ENCODE assay signal across 9 mouse cellular contexts in genomic region chr4:139309651-139310050, GRCm38 (mm10). TPM values are rescaled to one million over a fixed set of nuclear protein-coding genes. Genes with fewer than 3 reads are reported as not detected.
DNase-seq lines count a peak whose midpoint lies in the region; ATAC-seq and TF ChIP-seq lines count a peak whose summit lies in the region.
"Had no signal": no experiment of that assay in that cellular context is flagged by ENCODE, and none has a peak within 500 bp of the region (broad histone marks: within the 10 kb centered on the region; RNA-seq: fewer than 3 reads in every experiment).

No protein-coding gene starts in this region.

- peak overlapping the region; percentile 92 for H3K4me3 ChIP-seq in gastrocnemius, adult 2 months
- H3K4me3 ChIP-seq in forebrain, embryonic 15.5 days, result peak overlapping the region; percentile 88
- peak overlapping the region; percentile 95 for H3K4me3 ChIP-seq in liver, postnatal 0 days (ENCODE audit: low read depth, low read length)

- H3K36me3 ChIP-seq in forebrain, embryonic 15.5 days, result no peaks in the 10 kb centered on the region; the same call in 1 of the 2 replicates
- peaks cover 13% of the 10 kb centered on the region; the same call in 1 of the 2 replicates for H3K36me3 ChIP-seq in liver, postnatal 0 days (replicated peaks; ENCODE audit: insufficient read depth, low read length)

- no peak for DNase-seq in gastrocnemius, adult 2 months
- no peak for DNase-seq in gastrocnemius, postnatal 36 days
- peak; percentile 26 for DNase-seq in CD4-positive helper T cell, adult 2 months (ENCODE audit: low read depth, low spot score)
- DNase-seq in liver, postnatal 0 days, result no peak
- DNase-seq in adrenal gland, adult 18-20 months (ENCODE audit: low spot score in 2 of 2), result no peak
- DNase-seq in cerebellum, postnatal 36 days, result no peak
- no peak for DNase-seq in gastrocnemius, postnatal 10 days

- H3K4me2 ChIP-seq in forebrain, embryonic 15.5 days (replicated peaks), result peak overlapping the region; percentile 92
- peak overlapping the region; percentile 100 for H3K4me2 ChIP-seq in liver, postnatal 0 days (ENCODE audit: low read depth, low read length)

- 20% methylated on average over 6 of the region's 6 CpGs for WGBS in forebrain, embryonic 15.5 days
- 43% methylated on average over 6 of the region's 6 CpGs for whole genome bisulfite sequencing in liver, postnatal 0 days (ENCODE audit: insufficient replicate concordance)

- TF ChIP-seq CTCF in gastrocnemius, adult 2 months (IDR thresholded peaks at IDR 0.05), result no peak
- peak; percentile 21 for TF ChIP-seq CTCF in liver, postnatal 0 days (IDR thresholded peaks at IDR 0.05; ENCODE audit: low read depth)

- no peaks in the 10 kb centered on the region for H3K9me3 ChIP-seq in forebrain, embryonic 15.5 days
- no peaks in the 10 kb centered on the region for H3K9me3 ChIP-seq in liver, postnatal 0 days (ENCODE audit: low read length)

- no peak for TF ChIP-seq EP300 in liver, postnatal 0 days (IDR thresholded peaks at IDR 0.05; ENCODE audit: low read depth)

- intact Hi-C loops in gastrocnemius, adult 2 months (cut with DNase I), result no loop called here
- intact Hi-C loops in gastrocnemius, postnatal 36 days (cut with DNase I), result no loop called here

- peaks cover 24% of the 10 kb centered on the region for H3K4me1 ChIP-seq in forebrain, embryonic 15.5 days
- H3K4me1 ChIP-seq in liver, postnatal 0 days (ENCODE audit: insufficient read depth), result peaks cover 28% of the 10 kb centered on the region

- no peak overlapping the region; the same call in 1 of the 2 replicates for H3K27ac ChIP-seq in gastrocnemius, adult 2 months
- no peak overlapping the region for H3K27ac ChIP-seq in forebrain, embryonic 15.5 days (replicated peaks)
- H3K27ac ChIP-seq in liver, postnatal 0 days (ENCODE audit: low read depth), result peak overlapping the region; percentile 78; the same call in 1 of the 2 replicates

- H3K9ac ChIP-seq in forebrain, embryonic 15.5 days (replicated peaks), result peak overlapping the region; percentile 89
- peak overlapping the region; percentile 91 for H3K9ac ChIP-seq in liver, postnatal 0 days (replicated peaks)

- H3K27me3 ChIP-seq in forebrain, embryonic 15.5 days, result no peaks in the 10 kb centered on the region
- no peaks in the 10 kb centered on the region for H3K27me3 ChIP-seq in liver, postnatal 0 days (ENCODE audit: insufficient read depth, low read length)
- H3K27me3 ChIP-seq: Patski had no signal

- no peak for ATAC-seq in forebrain, embryonic 15.5 days (replicated peaks)
- ATAC-seq in liver, postnatal 0 days, result no peak

RNA-seq across cellular contexts. Expression of gene Pqlc2, which starts 0.9 kb away (rescaled TPM):
- total RNA-seq in gastrocnemius, adult 2 months (2021), result 1 to 10 TPM; 4.9 to 7.2 TPM
- 1 to 10 TPM; 5.4 to 5.7 TPM for total RNA-seq in gastrocnemius, postnatal 36 days (2021)
- polyA plus RNA-seq in forebrain, embryonic 15.5 days (2015; fragmentation: Nextera tagmentation; extraction: Ambion mirVana), result 10.5 and 10.6 TPM in 2 replicates
- polyA plus RNA-seq in liver, postnatal 0 days (2015; fragmentation: Nextera tagmentation; extraction: Ambion mirVana), result 33.1 and 33.9 TPM in 2 replicates
- 1 to 10 TPM; 8.8 to 9.2 TPM for total RNA-seq in adrenal gland, adult 18-20 months (2021)
- total RNA-seq in gastrocnemius, postnatal 10 days (2021), result 1 to 10 TPM; 4.9 to 5.6 TPM

RNA-seq across cellular contexts. Expression of gene Akr7a5, which starts 0.9 kb away (rescaled TPM):
- total RNA-seq in gastrocnemius, adult 2 months (2021), result 10 to 100 TPM; 31.2 to 34.7 TPM
- total RNA-seq in gastrocnemius, postnatal 36 days (2021), result 10 to 100 TPM; 32.8 to 33.3 TPM
- 57.3 and 60.2 TPM in 2 replicates for polyA plus RNA-seq in forebrain, embryonic 15.5 days (2015; fragmentation: Nextera tagmentation; extraction: Ambion mirVana)
- 117 and 121 TPM in 2 replicates for polyA plus RNA-seq in liver, postnatal 0 days (2015; fragmentation: Nextera tagmentation; extraction: Ambion mirVana)
- 10 to 100 TPM; 59.3 to 71.3 TPM for total RNA-seq in adrenal gland, adult 18-20 months (2021)
- total RNA-seq in gastrocnemius, postnatal 10 days (2021), result 10 to 100 TPM; 32.7 to 36.9 TPM

RNA-seq across cellular contexts. Expression of gene Mrto4, which starts 42.7 kb away (rescaled TPM):
- 10 to 100 TPM; 34.9 to 35.7 TPM for total RNA-seq in gastrocnemius, adult 2 months (2021)
- 10 to 100 TPM; 32.4 to 33.0 TPM for total RNA-seq in gastrocnemius, postnatal 36 days (2021)
- polyA plus RNA-seq in forebrain, embryonic 15.5 days (2015; fragmentation: Nextera tagmentation; extraction: Ambion mirVana), result 109 and 115 TPM in 2 replicates
- polyA plus RNA-seq in liver, postnatal 0 days (2015; fragmentation: Nextera tagmentation; extraction: Ambion mirVana), result 46.2 and 46.7 TPM in 2 replicates
- 10 to 100 TPM; 58.8 to 60.6 TPM for total RNA-seq in adrenal gland, adult 18-20 months (2021)
- 10 to 100 TPM; 44.3 to 44.9 TPM for total RNA-seq in gastrocnemius, postnatal 10 days (2021)

RNA-seq across cellular contexts. Expression of gene Emc1, which starts 42.7 kb away (rescaled TPM):
- total RNA-seq in gastrocnemius, adult 2 months (2021), result 10 to 100 TPM; 29.1 to 32.6 TPM
- total RNA-seq in gastrocnemius, postnatal 36 days (2021), result 10 to 100 TPM; 28.2 to 29.1 TPM
- polyA plus RNA-seq in forebrain, embryonic 15.5 days (2015; fragmentation: Nextera tagmentation; extraction: Ambion mirVana), result 37.9 and 38.8 TPM in 2 replicates
- 6.8 and 8.2 TPM in 2 replicates for polyA plus RNA-seq in liver, postnatal 0 days (2015; fragmentation: Nextera tagmentation; extraction: Ambion mirVana)
- 10 to 100 TPM; 57.2 to 57.5 TPM for total RNA-seq in adrenal gland, adult 18-20 months (2021)
- total RNA-seq in gastrocnemius, postnatal 10 days (2021), result 10 to 100 TPM; 30.7 TPM

RNA-seq across cellular contexts. Expression of gene Ubr4, which starts 42.8 kb away (rescaled TPM):
- total RNA-seq in gastrocnemius, adult 2 months (2021), result 100 to 1,000 TPM in 1 of 2 experiments, 10 to 100 TPM in 1; 94.7 to 125 TPM
- 10 to 100 TPM; 91.3 to 94.0 TPM for total RNA-seq in gastrocnemius, postnatal 36 days (2021)
- polyA plus RNA-seq in forebrain, embryonic 15.5 days (2015; fragmentation: Nextera tagmentation; extraction: Ambion mirVana), result 79.5 and 85.6 TPM in 2 replicates
- polyA plus RNA-seq in liver, postnatal 0 days (2015; fragmentation: Nextera tagmentation; extraction: Ambion mirVana), result 24.6 and 24.7 TPM in 2 replicates
- 100 to 1,000 TPM; 137 to 144 TPM for total RNA-seq in adrenal gland, adult 18-20 months (2021)
- 10 to 100 TPM; 79.7 to 99.0 TPM for total RNA-seq in gastrocnemius, postnatal 10 days (2021)
